Mouse (Mus musculus) heart, postnatal 14 days (tissue): ENCODE data around the gene Cops2. TPM values are rescaled to one million over a fixed set of nuclear protein-coding genes. Genes with fewer than 3 reads are reported as not detected.

Experiments
- DNase-seq, 2 experiments: peaks; one replicate each; pipeline ENCODE4 v3.0.0; 2021 to 2022
- intact Hi-C: fragments of 180-260 bp; cut with DNase I; formaldehyde crosslinking; loops from one replicate; pipeline ENCODE4 v1.15.1; 2025
- total RNA-seq, 2 experiments: library from RNA; stranded (reverse); gene quantifications; 2 replicates each; pipeline ENCODE4 v1.2.3; 2021

Cops2 gene
- total RNA-seq, 2 experiments from 2014 or later, result 74.7 to 90.3 TPM

DNA sequence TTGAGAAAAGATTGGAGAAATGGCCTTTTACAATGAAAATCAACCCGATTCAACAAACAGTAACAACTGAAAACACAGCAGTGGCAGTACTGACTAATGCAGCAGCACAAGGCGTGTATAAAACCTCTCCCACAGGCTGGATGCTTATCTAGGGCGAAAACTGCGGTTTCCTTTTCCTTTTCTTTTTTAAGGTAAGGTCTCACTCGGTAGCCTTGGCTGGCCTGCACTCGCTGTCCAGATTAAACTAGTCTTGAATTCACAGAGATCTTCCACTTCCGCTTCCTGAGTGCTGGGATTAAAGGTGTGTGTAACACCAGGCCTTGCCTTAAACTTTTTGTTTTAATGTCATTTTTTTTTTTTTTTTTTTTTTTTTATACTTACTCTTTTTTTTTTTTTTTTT is 20.8 kb downstream of the Cops2 start:
- intact Hi-C loops, result no loop called here
- no peak for DNase-seq

DNA sequence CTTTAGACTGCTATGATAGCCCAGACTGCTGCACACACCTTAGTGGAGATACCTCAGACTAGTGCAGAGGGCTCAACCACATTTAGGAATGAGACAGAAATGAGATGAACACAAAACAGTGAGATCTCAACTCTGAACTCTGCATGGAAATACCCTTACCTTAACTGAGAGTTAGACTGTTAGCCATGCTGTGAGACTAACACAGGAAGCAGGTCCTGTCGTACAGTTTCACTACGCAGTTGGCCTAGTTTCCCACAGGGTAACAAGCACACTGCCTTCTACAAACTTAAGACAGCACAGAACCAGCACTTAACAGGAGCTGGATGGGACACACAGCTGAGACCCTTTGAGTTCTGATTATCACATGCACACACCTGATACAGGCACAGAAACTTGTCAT is 29.0 kb downstream of the Cops2 start:
- intact Hi-C loops, result loop anchor here (5.0 kb wide), 1 partner anchor 63 kb away; no protein-coding TSS in a partner anchor
- DNase-seq, result no peak

DNA sequence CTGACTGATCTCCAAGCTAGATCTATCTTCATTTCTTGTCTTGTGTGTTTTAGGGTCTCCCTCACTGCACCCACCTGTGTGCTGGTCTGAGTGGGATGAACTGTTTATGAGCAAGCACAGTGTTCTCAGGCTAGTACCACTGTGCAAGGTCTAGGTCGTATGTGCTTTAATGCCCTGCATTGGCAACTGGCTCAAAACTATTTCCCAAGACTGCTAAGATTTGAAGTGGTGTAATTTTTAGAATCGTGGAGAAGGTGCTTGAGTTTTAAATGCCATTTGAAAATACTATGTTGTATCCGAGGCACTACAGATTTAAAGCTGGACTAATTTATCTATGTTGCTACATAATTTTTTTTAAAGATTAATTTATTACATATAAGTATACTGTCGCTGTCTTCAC is 31.0 kb downstream of the Cops2 start:
- intact Hi-C loops, result loop anchor here (5.0 kb wide), 1 partner anchor 61 kb away; no protein-coding TSS in a partner anchor
- DNase-seq, result no peak

DNA sequence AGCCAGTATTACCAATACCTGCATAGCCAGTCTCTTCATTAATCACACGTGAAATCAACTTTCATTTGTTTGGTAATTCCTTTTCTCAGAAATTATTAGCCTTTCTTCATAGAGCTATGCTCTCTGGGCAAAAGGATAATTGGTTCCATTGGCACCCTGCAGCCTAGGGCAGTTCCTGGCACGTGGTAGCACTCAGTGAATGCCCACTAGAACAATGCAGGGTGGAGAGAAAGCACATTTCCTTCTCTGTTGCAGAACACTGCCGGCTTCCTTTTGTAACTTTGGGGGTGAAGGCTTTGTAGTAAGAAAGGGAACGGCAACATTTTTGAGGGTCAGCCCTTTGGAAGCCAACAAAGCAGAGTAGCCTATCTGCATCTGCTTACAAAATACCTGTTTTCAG is 32.7 kb downstream of the Cops2 start:
- no peak for DNase-seq
- intact Hi-C loops, result loop anchor here (5.0 kb wide), 1 partner anchor 59 kb away; no protein-coding TSS in a partner anchor

DNA sequence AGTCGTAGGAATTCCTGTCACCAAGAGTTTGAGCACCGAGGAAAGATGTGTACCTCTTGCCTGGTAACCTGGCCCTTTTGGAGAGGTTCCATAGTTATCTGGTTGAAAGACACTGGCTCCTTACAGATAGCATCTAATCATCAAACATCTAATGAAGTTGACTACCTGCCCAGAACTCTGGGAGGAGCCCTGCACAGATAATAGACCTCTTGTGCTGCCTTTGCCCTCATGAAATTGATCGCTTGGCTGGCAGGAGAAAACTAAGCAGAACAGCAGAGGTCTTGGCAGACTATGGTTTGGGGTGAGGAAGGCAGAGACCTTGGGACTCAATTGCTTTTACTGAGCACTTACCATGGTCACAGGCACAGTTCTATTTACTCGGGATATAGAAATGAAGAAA is 38.5 kb downstream of the Cops2 start:
- intact Hi-C loops, result no loop called here

DNA sequence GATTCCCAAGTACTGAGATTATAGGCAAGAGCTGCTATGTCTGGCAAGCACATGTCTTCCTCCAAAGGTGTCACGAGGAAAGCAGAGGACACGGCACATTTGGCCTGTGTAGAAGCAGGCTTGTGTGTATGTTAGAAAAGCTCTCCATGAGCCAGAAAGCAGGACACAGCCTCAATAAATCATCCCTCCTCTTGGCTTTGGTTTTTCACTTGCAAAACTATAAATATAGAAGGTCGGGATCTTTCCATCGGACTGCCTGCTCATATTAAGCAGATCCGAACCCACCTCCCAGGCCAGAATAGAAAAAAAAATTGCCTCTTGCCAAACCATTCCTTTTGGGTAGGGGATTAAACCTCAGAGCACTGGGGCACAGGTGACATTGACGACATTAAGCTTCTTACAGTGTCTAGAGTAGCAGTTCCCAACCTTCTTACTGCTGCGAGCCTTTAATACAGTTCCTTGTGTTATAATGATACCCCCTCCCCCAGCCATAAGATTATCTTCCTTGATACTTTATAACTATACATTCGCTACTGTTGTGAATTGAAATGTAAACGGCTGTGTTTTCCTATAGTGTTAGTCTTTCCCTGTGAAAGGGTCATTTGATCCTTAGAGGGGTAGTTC is 44.9 kb downstream of the Cops2 start:
- no peak for DNase-seq
- intact Hi-C loops, result no loop called here

More for the DNA sequence above, 38.5 kb downstream of the Cops2 start:
- no peak for DNase-seq

DNA sequence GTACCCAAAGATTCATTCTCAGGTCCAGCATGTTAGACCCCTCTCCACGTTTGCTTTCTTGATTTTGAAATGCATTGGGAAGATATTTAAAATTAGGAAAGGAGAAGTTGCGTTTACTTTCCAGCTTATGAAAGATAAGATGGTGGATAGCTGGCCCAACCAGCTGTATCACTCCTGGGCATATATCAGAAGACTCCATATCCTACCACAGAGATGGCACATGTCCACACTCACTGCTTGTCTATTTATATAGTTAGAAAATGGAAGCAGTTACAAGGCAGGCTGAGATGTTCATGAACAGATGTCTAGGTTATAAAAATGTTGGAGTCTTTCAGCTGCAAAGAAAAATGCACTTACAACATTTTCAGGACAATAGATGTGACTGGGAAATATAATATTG is 47.6 kb downstream of the Cops2 start:
- DNase-seq, result no peak
- intact Hi-C loops, result no loop called here

DNA sequence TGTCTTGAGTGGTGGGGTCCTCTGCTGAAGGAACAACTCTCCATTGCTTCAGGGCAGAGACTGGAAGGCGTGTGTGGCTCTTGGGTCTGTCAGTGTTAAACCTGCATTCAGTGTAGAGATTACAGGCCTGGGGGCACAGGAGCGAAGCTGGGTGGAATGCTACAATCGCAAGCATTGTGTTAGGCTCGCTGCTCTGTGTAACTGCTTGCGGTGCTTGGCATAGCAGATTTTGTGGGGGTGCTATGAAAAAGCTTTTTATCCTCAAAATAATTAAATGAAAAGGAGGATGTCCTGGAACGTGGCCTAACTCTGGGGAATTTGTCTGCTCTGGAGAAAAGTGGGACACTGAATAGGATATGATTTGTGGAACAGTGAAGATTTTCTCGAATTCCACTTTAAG is 49.4 kb downstream of the Cops2 start:
- DNase-seq, result no peak
- intact Hi-C loops, result no loop called here

DNA sequence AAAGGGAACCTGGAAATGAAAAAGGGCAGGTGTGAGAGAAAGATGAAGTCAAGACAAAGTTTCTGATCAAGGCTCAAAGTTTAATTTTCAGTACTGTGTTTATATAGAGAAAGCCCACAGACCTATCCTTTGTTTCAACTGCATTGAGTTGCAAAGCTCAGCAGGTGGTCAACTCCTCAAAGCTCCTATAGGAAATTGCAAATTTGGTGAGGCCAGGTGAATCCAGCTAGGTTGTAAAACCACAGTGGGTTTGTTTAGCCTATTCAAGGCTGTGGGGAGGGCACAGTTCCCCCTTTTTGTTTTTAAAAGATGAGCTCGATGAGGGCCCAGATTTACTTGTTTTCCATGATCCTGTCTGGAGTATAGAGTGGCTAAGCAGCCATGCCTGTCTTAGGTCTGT is 53.1 kb downstream of the Cops2 start:
- no peak for DNase-seq
- intact Hi-C loops, result no loop called here

DNA sequence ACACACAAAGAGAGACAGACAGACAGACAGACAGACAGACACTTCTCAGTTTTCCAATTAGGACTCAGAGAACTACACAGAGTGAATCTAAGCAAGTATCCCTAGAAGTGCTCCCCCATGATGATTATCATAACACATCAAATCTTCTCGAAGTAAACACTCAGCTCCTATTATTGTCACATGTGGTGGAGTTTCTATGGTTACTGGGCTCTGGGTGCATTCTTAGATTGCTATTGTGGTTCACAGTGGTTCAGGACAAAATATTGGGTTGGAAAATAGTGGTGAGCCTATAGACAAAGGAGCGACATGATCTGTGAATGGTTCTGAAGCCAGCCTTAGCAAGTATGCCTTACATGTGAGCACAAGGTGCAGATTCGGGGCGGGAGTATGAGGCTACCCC is 57.0 kb downstream of the Cops2 start:
- intact Hi-C loops, result no loop called here
- no peak for DNase-seq

DNA sequence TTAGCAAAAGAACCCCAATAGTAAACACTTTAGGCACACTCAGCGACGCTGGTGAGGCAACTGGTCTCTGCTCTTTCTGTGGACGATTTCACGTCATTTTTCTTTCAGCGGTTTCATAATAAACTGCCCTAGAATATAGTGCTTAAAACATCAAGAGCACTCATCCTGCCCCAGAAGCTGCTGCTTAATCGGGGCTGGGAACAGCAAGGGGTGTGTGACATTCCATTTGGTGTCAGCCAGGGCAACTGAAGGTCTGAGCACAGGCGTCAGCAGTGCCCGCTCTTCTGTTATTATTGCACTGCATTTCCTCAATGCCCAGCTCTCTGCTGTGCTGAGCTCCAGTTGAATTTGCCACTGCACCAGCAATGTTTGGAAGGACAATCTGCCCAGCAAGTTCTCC is 57.9 kb downstream of the Cops2 start:
- intact Hi-C loops, result no loop called here
- peak; percentile 6 to 21 for DNase-seq

DNA sequence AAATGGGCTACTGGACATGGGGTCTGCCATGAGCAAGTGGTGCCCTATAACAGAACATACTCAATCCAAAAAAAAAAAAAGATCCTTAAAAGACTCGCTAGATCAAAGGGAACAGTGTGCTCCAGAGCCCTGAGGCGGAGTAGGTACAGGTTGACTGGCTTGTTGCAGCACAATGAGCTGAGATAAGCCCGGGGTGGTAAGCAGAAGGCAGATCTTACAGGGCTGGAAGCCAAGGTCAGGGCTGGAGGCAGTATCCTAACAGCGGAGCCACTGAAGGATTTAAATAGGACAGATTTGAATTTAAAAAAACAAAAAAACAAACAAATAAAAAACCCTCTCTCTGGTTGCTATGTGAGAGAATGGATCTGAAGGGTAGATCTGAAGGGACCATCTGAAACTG is 58.5 kb downstream of the Cops2 start:
- intact Hi-C loops, result no loop called here

DNA sequence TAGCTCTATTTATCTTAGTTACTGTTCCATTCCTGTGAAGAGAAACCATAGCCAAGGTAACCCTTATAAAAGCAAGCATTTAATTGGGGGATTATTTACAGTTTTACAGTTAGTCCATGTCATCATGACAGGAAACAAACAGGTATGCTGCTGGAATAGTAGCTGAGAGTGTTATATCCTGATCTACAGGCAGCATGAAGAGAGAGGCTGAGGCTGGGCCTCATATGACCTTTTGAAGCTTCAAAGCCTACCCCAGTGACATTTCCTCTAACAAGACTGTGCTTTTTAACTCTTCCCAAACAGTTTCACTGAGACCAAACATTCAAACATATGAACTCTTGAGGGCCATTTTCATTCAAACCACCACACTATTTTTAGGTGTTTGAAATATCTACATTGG is 61.1 kb downstream of the Cops2 start:
- intact Hi-C loops, result no loop called here
- no peak for DNase-seq

More for the DNA sequence above, 58.5 kb downstream of the Cops2 start:
- DNase-seq, result peak; percentile 11 to 14

DNA sequence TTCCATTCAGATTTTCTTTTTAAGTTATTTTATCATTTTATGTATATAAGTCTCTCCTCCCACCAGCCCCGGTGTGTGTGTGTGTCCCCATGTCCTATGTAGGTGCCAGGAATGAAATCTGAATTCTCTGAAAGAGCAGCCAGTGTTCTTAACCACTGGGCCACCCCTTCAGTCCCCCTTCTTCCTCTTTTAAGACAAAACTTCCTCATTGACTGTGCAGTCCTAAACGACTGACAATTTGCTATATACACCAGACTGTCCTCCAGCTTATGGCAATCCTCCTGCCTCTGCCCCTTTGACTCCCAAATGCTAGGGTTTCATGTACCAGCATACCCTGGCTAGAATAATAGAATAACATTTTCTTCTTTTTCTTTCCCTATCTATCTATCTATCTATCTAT is 63.8 kb downstream of the Cops2 start:
- intact Hi-C loops, result no loop called here
- DNase-seq, result no peak

DNA sequence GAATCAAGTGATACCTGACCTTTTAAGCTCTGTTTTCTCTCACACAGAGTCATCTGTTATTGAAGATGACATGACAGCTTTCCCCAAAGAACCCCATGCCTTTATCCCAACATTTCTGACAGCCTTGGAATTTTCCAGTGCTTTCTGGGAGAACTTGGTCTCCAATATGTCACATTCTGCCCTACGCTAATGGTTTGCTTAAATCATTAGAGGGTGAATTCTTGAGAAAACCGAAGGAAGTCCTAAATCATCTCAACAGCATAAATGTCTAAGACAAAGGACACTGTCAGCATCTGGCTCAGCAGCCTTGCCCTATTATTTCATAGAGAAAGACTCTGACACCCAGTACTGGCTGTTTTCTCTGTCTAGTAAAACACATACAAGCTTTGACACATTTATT is 64.8 kb downstream of the Cops2 start:
- DNase-seq, result no peak
- intact Hi-C loops, result no loop called here

DNA sequence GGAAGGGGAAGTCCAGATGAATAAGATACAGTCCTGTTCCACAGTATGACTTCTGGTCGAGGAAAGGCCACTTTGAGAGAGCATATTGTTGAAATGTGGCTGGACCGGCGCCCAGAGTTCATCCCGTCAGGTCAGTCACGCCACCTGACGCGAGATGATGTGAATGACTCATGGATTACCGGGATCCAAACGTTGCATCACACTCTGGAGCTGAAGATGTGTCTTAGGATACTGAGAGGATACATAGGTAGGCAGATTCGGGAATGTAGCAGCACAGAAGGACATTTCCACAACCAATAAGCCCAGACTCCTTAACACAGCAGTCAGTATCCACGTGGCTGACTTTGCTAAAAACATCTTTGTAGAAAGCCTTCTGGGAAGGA is 66.1 kb downstream of the Cops2 start:
- intact Hi-C loops, result no loop called here
- DNase-seq, result no peak

DNA sequence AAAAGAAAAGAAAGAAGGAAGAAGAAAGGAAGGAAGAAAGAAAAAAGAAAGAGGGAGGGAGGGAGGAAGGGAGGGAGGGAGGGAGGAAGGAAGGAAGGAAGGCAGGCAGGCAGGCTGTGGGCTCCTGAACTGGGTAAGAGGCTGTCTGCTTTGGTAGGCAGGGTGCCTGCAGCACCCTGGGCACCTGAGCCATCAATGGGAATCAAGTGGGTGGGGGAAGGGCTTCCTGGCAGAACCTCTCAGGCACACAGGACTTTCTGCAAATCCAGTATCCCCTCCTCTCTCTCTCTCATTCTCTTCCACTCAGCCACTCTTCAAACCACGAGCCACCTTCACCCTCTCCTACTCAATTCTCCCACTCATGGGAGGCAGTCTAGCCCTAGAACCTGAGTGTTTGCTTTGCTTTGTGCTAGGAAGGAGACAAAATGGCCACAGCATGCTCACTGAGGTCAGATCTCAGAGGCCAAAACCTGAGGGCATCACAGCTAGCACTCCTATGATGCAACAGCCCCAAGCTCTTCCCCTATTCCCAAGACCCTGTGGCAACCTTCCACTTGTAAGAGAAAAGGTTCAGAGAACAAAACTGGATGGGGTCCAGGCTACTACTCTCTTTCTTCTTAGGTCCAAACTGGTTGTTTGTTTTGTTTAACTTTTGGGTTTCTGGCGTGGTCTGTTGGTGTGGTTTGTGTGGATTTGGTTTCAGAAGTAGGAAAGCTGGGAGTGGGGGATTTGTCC is 66.6 kb downstream of the Cops2 start:
- intact Hi-C loops, result no loop called here
- DNase-seq, result no peak

DNA sequence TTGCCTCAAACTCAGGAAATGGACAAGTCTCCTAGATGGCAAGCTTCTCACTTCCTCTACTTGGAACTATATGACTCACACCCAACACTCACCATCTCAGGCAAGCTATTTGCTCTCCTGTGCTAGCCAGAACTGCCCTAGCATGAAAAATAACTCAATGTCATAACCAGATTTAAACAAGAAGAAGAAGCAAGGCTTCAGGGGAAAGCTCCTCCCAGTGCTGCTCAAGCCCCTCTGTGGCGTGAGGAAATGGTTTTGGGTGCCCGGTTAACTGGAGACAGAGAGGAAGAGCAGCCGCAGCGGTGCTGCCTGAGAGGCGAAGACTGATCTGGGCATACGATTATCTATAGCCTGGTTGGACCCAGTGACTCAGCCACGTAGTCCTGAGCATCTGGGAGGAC is 67.5 kb downstream of the Cops2 start:
- intact Hi-C loops, result no loop called here
- DNase-seq, result no peak

DNA sequence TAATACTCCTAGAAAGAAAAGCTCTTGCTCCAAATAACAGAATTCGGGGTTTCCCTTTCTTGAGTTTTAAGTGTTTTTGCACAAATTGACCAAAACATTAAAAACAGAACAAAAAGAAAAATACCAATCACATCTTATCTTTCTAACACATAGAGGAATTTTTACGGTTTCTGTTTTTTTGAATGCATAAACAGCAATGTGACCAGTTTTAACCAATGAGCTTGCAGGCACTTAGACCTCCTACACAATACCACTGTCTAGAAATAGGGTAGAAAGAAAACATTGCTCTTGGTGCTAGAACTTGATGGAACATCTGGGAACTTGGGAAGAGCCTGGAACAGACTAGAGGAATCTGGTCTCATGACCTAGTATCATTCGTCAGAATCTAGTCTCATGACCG is 68.7 kb downstream of the Cops2 start:
- DNase-seq, result no peak
- intact Hi-C loops, result no loop called here

DNA sequence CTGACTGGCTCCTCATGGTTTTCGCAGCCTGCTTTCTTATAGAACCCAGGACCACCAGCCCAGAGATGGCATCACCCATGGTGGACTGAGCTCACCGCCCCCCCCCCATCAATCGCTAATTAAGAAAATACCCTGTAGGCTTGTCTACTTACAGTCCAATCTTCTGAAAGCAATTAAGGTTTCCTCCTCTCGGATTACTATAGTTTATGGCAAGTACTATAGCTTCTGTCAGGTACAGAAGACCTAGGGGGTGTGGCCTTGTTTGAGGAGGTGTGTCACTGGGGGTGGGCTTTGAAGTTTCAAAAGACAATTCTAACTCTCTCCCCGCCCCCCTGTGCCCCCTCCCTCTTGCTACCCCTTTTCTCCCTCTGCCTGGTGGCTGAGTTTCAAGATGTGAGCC is 69.7 kb downstream of the Cops2 start:
- intact Hi-C loops, result no loop called here

DNA sequence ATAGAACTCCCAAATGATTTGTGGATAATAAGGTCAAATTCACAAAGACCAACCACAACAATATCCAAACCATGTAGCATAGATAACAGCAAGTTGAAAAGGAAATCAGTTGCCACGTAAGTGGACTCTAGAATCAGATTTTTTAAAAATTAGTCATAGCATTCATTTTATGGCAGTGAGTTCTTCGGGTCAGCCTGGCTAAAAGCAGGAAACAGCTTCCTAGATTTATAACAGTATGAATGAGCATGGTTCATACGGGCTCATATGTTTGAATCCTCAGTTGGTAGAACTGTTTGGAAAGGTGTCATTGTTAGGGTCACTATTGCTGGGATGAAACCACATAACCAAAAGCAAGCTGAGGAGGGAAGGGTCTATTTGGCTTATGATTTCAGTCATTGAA is 70.2 kb downstream of the Cops2 start:
- intact Hi-C loops, result loop anchor here (1.0 kb wide), 1 partner anchor 69 kb away; no protein-coding TSS in a partner anchor
- DNase-seq, result no peak

More for the DNA sequence above, 69.7 kb downstream of the Cops2 start:
- no peak for DNase-seq

DNA sequence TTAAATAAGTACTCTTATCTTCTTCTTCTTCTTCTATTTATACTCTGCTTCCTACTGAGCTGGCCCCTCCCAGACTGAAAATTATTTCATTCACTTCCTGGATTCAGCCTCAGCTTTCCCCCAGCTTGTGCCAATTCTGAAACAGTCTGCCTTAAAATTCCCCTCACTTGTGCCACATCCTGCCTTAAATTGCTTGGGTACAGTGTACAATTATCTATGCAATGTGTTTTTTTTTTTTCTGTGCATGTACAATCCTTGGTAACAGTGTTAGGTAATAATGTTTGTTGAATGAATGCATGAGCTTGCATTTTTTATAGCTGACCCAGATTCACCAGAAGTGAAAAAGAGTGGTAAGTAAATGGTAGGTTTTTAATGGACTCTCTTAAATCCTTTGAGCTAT is 70.6 kb downstream of the Cops2 start:
- no peak for DNase-seq
- intact Hi-C loops, result loop anchor here (1.0 kb wide), 1 partner anchor 69 kb away; no protein-coding TSS in a partner anchor
